Mouse (Mus musculus) kidney, adult 10 weeks (tissue): ENCODE results near the gene Asic1. TPM values are rescaled to one million over a fixed set of nuclear protein-coding genes. Genes with fewer than 3 reads are reported as not detected.

ENCODE experiments used
- polyA plus RNA-seq: library from polyadenylated mRNA; stranded (reverse); fragments of 350-450 nt; fragmentation: Illumina TruSeq; extraction: RNeasy Lipid Tissue Mini Kit (QIAGEN cat#74804); gene quantifications from one replicate; pipeline ENCODE4 v1.2.3, GENCODE M21; 2014; ENCODE audit warnings: low read depth, low replicate concordance

Gene Asic1
- polyA plus RNA-seq = not detected

GRCm38 (mm10) chr15:99670154-99670821 is at the start of gene Asic1:
TSS of gene Asic1 (plus strand) at chr15:99670368.

GRCm38 (mm10) chr15:99651163-99651872 is 18.9 kb upstream of the Asic1 start, which contains the start of gene Racgap1:
TSS of gene Racgap1 (minus strand) at chr15:99651656.

GRCm38 (mm10) chr15:99701999-99702900 is 32.1 kb downstream of the Asic1 start, which contains the start of gene Smarcd1:
TSS of gene Smarcd1 (plus strand) at chr15:99702129.

GRCm38 (mm10) chr15:99705440-99706048 is 35.4 kb downstream of the Asic1 start, which contains the start of gene Gm17349:
TSS of gene Gm17349 (minus strand) at chr15:99705490.

GRCm38 (mm10) chr15:99717386-99718334 is 47.5 kb downstream of the Asic1 start, which contains the start of gene Gpd1:
TSS of gene Gpd1 (plus strand) at chr15:99717515.

GRCm38 (mm10) chr15:99725341-99726155 is 55.4 kb downstream of the Asic1 start, which contains the start of gene Cox14:
TSS of gene Cox14 (plus strand) at chr15:99725618.

Other genes with a start within 250 kb of the Asic1 start
- not detected for gene Nckap5l, start 212.6 kb upstream of the Asic1 start, polyA plus RNA-seq
- gene Bcdin3d, start 195.6 kb upstream of the Asic1 start, polyA plus RNA-seq = 1.5 TPM
- not detected for gene Faim2, start 142.2 kb upstream of the Asic1 start, polyA plus RNA-seq
- gene Aqp2, start 91.3 kb upstream of the Asic1 start, polyA plus RNA-seq = 3.2 TPM
- not detected for gene Aqp5, start 79.6 kb upstream of the Asic1 start, polyA plus RNA-seq
- gene Aqp6, start 69.0 kb upstream of the Asic1 start, polyA plus RNA-seq = 15.6 TPM
- 1.9 TPM for gene Racgap1, start 18.7 kb upstream of the Asic1 start, polyA plus RNA-seq
- gene Smarcd1, start 31.8 kb downstream of the Asic1 start, polyA plus RNA-seq = 4.1 TPM
- gene Gm17349, start 35.1 kb downstream of the Asic1 start, polyA plus RNA-seq = not detected
- gene Gpd1, start 47.1 kb downstream of the Asic1 start, polyA plus RNA-seq = 10.5 TPM
- 31.3 TPM for gene Cox14, start 55.2 kb downstream of the Asic1 start, polyA plus RNA-seq
- gene Cers5, start 102.5 kb downstream of the Asic1 start, polyA plus RNA-seq = 41.6 TPM
- 46.3 TPM for gene Lima1, start 205.1 kb downstream of the Asic1 start, polyA plus RNA-seq